Mouse (Mus musculus): ENCODE measurements around the gene Ptpre. TPM values are rescaled to one million over a fixed set of nuclear protein-coding genes. Genes with fewer than 3 reads are reported as not detected.
A peak's percentile ranks its signal among the peaks of the same experiment; 100 is the strongest.

Ptpre gene
- polyA plus RNA-seq, 1 experiment: 21.2 TPM

- Histone ChIP-seq H3K4me3 (replicated peaks; ENCODE audit: insufficient read depth, low read depth, low read length) (no peak overlapping the region), H3K27ac (ENCODE audit: insufficient read depth, low read length) (no peak overlapping the region), H3K27me3 (ENCODE audit: control insufficient read depth, insufficient read depth, low read length) (no peaks in the 10 kb centered on the region), H3K4me1 (ENCODE audit: control insufficient read depth, insufficient read depth, low read length) (peaks cover 7% of the 10 kb centered on the region; the same call in 1 of the 2 replicates)
- TF ChIP-seq CTCF (IDR thresholded peaks at IDR 0.05; ENCODE audit: borderline replicate concordance, insufficient read depth, low read depth, low read length): no peak
- no peak for TF ChIP-seq POLR2A (IDR thresholded peaks at IDR 0.05; ENCODE audit: borderline replicate concordance, insufficient read depth, low read length)
- no peak for DNase-seq
- WGBS: 89% methylated on average over 7 of the region's 7 CpGs
Observed at GRCm38 (mm10) chr7:135594676-135595075, 57.4 kb downstream of the Ptpre start.

GRCm38 (mm10) chr7:135595640-135596174 lies 58.4 kb downstream of the Ptpre start:
- peaks cover 7% of the 10 kb centered on the region; the same call in 1 of the 2 replicates for H3K4me1 ChIP-seq (ENCODE audit: control insufficient read depth, insufficient read depth, low read length)
- 76% methylated on average over 5 of the region's 5 CpGs for WGBS
- H3K4me3 ChIP-seq (replicated peaks; ENCODE audit: insufficient read depth, low read depth, low read length): no peak overlapping the region
- TF ChIP-seq POLR2A (IDR thresholded peaks at IDR 0.05; ENCODE audit: borderline replicate concordance, insufficient read depth, low read length) (no peak), CTCF (IDR thresholded peaks at IDR 0.05; ENCODE audit: borderline replicate concordance, insufficient read depth, low read depth, low read length) (no peak)
- H3K27me3 ChIP-seq (ENCODE audit: control insufficient read depth, insufficient read depth, low read length): no peaks in the 10 kb centered on the region
- no peak for DNase-seq
- no peak overlapping the region for H3K27ac ChIP-seq (ENCODE audit: insufficient read depth, low read length)

- peak; percentile 29 to 34 for DNase-seq
- TF ChIP-seq CTCF (IDR thresholded peaks at IDR 0.05; ENCODE audit: borderline replicate concordance, insufficient read depth, low read depth, low read length) (no peak), POLR2A (IDR thresholded peaks at IDR 0.05; ENCODE audit: borderline replicate concordance, insufficient read depth, low read length) (no peak)
- no peak overlapping the region for H3K4me3 ChIP-seq (replicated peaks; ENCODE audit: insufficient read depth, low read depth, low read length)
Observed at GRCm38 (mm10) chr7:135597006-135597405, 59.7 kb downstream of the Ptpre start.

DNA sequence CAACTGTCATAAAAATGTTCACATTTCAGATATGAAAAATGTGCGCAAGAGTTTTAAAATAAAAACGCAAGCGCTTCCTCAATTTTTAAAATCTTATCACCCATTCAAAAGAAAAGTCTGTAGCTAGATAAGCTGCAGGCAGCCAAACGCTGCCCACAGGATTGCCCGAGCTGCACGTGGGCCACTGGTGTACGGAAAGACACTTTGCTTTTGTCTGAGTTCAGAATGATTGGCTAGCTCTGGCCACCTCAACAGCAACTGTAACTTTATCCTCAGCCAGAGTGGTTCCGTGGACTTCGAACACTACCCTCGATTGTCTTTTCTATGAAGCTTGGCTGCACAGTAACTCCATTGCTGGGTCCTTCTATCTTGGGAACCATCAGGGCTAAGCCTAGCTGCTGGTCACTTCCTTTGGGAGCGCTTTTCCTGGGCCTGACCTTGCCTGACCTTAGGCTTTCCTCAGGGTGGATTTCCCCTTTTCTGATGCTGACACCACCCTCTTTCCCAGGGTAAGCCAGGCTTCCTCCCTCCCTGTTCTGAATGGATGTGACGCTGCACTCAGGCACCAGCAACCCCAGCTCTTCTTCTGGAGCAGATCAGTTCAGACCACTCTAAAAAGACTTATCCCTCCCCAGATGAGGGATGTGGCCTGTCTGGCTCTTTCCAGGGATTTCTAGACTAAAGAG lies 60.5 kb downstream of the Ptpre start:
- no peak for DNase-seq
- 90% methylated on average over 12 of the region's 12 CpGs for WGBS
- H3K27me3 ChIP-seq (ENCODE audit: control insufficient read depth, insufficient read depth, low read length): no peaks in the 10 kb centered on the region
- H3K4me1 ChIP-seq (ENCODE audit: control insufficient read depth, insufficient read depth, low read length): peaks cover 7% of the 10 kb centered on the region; the same call in 1 of the 2 replicates
- TF ChIP-seq CTCF (IDR thresholded peaks at IDR 0.05; ENCODE audit: borderline replicate concordance, insufficient read depth, low read depth, low read length) (no peak), POLR2A (IDR thresholded peaks at IDR 0.05; ENCODE audit: borderline replicate concordance, insufficient read depth, low read length) (no peak)
- H3K27ac ChIP-seq (ENCODE audit: insufficient read depth, low read length): no peak overlapping the region
- H3K4me3 ChIP-seq (replicated peaks; ENCODE audit: insufficient read depth, low read depth, low read length): no peak overlapping the region

More at GRCm38 (mm10) chr7:135597006-135597405, 59.7 kb downstream of the Ptpre start:
- Histone ChIP-seq H3K27me3 (ENCODE audit: control insufficient read depth, insufficient read depth, low read length) (no peaks in the 10 kb centered on the region), H3K4me1 (ENCODE audit: control insufficient read depth, insufficient read depth, low read length) (peaks cover 7% of the 10 kb centered on the region; the same call in 1 of the 2 replicates), H3K27ac (ENCODE audit: insufficient read depth, low read length) (no peak overlapping the region)
- WGBS: 26% methylated on average over 9 of the region's 9 CpGs

DNA sequence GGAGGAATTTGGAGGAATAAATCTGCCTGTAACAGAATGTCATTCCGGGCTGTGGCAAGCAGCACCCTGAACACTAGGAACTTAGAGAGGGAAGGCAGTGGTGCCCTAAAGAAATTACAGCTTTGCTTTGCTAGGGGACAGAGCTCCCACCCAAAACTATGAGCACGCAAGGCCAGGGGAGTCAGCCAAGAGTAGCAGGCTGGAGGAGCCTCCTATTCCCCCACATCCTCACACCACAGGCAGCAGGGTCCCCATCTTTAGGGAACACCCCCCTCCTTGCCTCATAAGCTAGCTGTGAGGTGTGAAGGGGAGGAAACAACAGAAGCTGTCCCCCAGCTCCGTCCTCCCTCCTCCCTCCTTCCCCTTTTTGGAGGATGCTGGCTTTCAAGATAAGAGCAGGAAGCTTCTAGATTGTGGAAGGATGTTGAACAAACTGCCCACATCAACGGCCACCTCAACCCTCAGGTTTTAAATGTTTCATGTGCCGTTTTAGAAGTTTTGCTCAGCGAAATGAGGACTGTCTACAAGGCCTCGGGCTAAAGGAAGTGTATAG lies 61.1 kb downstream of the Ptpre start:
- Histone ChIP-seq H3K4me3 (replicated peaks; ENCODE audit: insufficient read depth, low read depth, low read length) (no peak overlapping the region), H3K27ac (ENCODE audit: insufficient read depth, low read length) (no peak overlapping the region), H3K27me3 (ENCODE audit: control insufficient read depth, insufficient read depth, low read length) (no peaks in the 10 kb centered on the region), H3K4me1 (ENCODE audit: control insufficient read depth, insufficient read depth, low read length) (peaks cover 7% of the 10 kb centered on the region)
- WGBS: 93% methylated on average over 7 of the region's 7 CpGs
- TF ChIP-seq CTCF (IDR thresholded peaks at IDR 0.05; ENCODE audit: borderline replicate concordance, insufficient read depth, low read depth, low read length) (no peak), POLR2A (IDR thresholded peaks at IDR 0.05; ENCODE audit: borderline replicate concordance, insufficient read depth, low read length) (no peak)
- no peak for DNase-seq

DNA sequence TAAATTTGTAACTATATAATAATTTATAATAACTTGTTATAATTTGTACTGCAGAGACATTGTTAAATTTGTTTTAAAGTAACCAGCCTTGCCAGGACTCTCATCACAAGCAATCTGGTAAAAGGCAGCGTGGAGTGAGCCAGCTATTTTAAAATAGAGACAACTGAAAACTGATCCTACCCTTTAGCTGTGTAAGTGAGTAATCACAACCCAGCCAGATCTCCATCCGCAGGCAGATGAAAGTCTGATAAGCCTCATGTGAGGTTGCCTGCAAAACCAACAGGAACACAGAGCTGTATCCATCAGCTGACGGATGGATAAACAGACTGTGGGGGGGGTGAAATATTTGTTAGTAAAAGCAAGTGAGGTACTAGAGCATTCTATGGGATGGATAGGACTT lies 62.8 kb downstream of the Ptpre start:
- DNase-seq: no peak
- Histone ChIP-seq H3K4me3 (replicated peaks; ENCODE audit: insufficient read depth, low read depth, low read length) (no peak overlapping the region), H3K4me1 (ENCODE audit: control insufficient read depth, insufficient read depth, low read length) (peaks cover 7% of the 10 kb centered on the region), H3K27me3 (ENCODE audit: control insufficient read depth, insufficient read depth, low read length) (no peaks in the 10 kb centered on the region), H3K27ac (ENCODE audit: insufficient read depth, low read length) (no peak overlapping the region)
- TF ChIP-seq CTCF (IDR thresholded peaks at IDR 0.05; ENCODE audit: borderline replicate concordance, insufficient read depth, low read depth, low read length) (no peak), POLR2A (IDR thresholded peaks at IDR 0.05; ENCODE audit: borderline replicate concordance, insufficient read depth, low read length) (no peak)
- 89% methylated on average over 3 of the region's 3 CpGs for WGBS

GRCm38 (mm10) chr7:135601607-135602006 lies 64.3 kb downstream of the Ptpre start:
- TF ChIP-seq POLR2A (IDR thresholded peaks at IDR 0.05; ENCODE audit: borderline replicate concordance, insufficient read depth, low read length): no peak
- TF ChIP-seq CTCF (IDR thresholded peaks at IDR 0.05; ENCODE audit: borderline replicate concordance, insufficient read depth, low read depth, low read length): no peak
- 85% methylated on average over 8 of the region's 8 CpGs for WGBS
- no peak overlapping the region for H3K4me3 ChIP-seq (replicated peaks; ENCODE audit: insufficient read depth, low read depth, low read length)
- DNase-seq: no peak
- peaks cover 9% of the 10 kb centered on the region for H3K4me1 ChIP-seq (ENCODE audit: control insufficient read depth, insufficient read depth, low read length)
- H3K27ac ChIP-seq (ENCODE audit: insufficient read depth, low read length): no peak overlapping the region
- no peaks in the 10 kb centered on the region for H3K27me3 ChIP-seq (ENCODE audit: control insufficient read depth, insufficient read depth, low read length)

- H3K4me1 ChIP-seq (ENCODE audit: control insufficient read depth, insufficient read depth, low read length): peaks cover 3% of the 10 kb centered on the region
- TF ChIP-seq CTCF (IDR thresholded peaks at IDR 0.05; ENCODE audit: borderline replicate concordance, insufficient read depth, low read depth, low read length) (no peak), POLR2A (IDR thresholded peaks at IDR 0.05; ENCODE audit: borderline replicate concordance, insufficient read depth, low read length) (no peak)
- 94% methylated on average over 6 of the region's 6 CpGs for WGBS
- no peaks in the 10 kb centered on the region for H3K27me3 ChIP-seq (ENCODE audit: control insufficient read depth, insufficient read depth, low read length)
- no peak overlapping the region for H3K27ac ChIP-seq (ENCODE audit: insufficient read depth, low read length)
- no peak overlapping the region for H3K4me3 ChIP-seq (replicated peaks; ENCODE audit: insufficient read depth, low read depth, low read length)
- no peak for DNase-seq
Observed at GRCm38 (mm10) chr7:135602265-135602664, 65.0 kb downstream of the Ptpre start.
